Mouse (Mus musculus) olfactory bulb, adult 2 months (tissue): ENCODE measurements around the gene Mslnl.

ENCODE experiments used
- CTCF ChIP-seq: fragments of 200-500 bp; IDR thresholded peaks from 2 replicates; pipeline ENCODE4 v1.5.1; 2012; ENCODE audit warnings: low read depth, mild to moderate bottlenecking, low read length, moderate library complexity; ENCODE audit not compliant: insufficient read depth
- POLR2A ChIP-seq: fragments of 200-500 bp; IDR thresholded peaks from 2 replicates; pipeline ENCODE4 v1.6.1; 2012; ENCODE audit warnings: mild to moderate bottlenecking, low read depth, low read length, moderate library complexity; ENCODE audit not compliant: insufficient read depth

- TF ChIP-seq POLR2A (no peak), CTCF (no peak)
Measured at GRCm38 (mm10) chr17:25796211-25796771, 60.4 kb downstream of the Mslnl start.
